Mouse (Mus musculus): Measurements from ENCODE around the gene N4bp2. TPM values are rescaled to one million over a fixed set of nuclear protein-coding genes. Genes with fewer than 3 reads are reported as not detected.
"Not testable (repeated sequence)": the region's sequence is repeated elsewhere in the genome, so short reads cannot be mapped to it uniquely, and the experiment has no call there.

Gene N4bp2
- total RNA-seq, 1 experiment, result 23.6 TPM

GRCm38 (mm10) chr5:65765635-65765911 is 2.3 kb downstream of the N4bp2 start:
- TF ChIP-seq ZC3H11A (IDR thresholded peaks at IDR 0.05; ENCODE audit: borderline replicate concordance, low read depth, low read length) (no peak), HCFC1 (IDR thresholded peaks at IDR 0.05; ENCODE audit: borderline replicate concordance, insufficient read depth, low read length) (no peak), CHD2 (IDR thresholded peaks at IDR 0.05; ENCODE audit: low read depth, low read length) (no peak), MAFK (IDR thresholded peaks at IDR 0.05; ENCODE audit: insufficient read depth, low read depth, low read length) (no peak), ZNF384 (IDR thresholded peaks at IDR 0.05; ENCODE audit: low read depth, low read length) (no peak)
- Histone ChIP-seq H3K4me1 (ENCODE audit: control insufficient read depth in 2 of 2, insufficient read depth in 2 of 2, low read length in 2 of 2, poor library complexity in 1 of 2) (peaks cover 3 to 7% of the 10 kb centered on the region in 2 experiments; a peak in 2 of 4 replicates), H3K4me3 (ENCODE audit: insufficient read depth in 1 of 2, low read depth in 1 of 2, low read length in 2 of 2, poor library complexity in 1 of 2, severe bottlenecking in 1 of 2) (no peak overlapping the region), H3K9ac (ENCODE audit: insufficient read depth, low read depth, low read length, poor library complexity, severe bottlenecking) (no peak overlapping the region), H3K27ac (ENCODE audit: insufficient read depth, low read depth, low read length, poor library complexity, severe bottlenecking) (no peak overlapping the region), H3K9me3 (ENCODE audit: control insufficient read depth, insufficient read depth, low read depth, low read length) (no peaks in the 10 kb centered on the region), H3K36me3 (ENCODE audit: control insufficient read depth, insufficient read depth, low read length, poor library complexity, severe bottlenecking) (no peaks in the 10 kb centered on the region)
- DNase-seq (ENCODE audit: low read depth, low spot score), result no peak
- in situ Hi-C loops (cut with MboI; ENCODE audit: low sequenced_read_pairs in 2 of 2, unreplicated experiment in 2 of 2), result no loop called here

- H3K9me3 ChIP-seq (ENCODE audit: control insufficient read depth, insufficient read depth, low read depth, low read length), result no peaks in the 10 kb centered on the region
- no peak overlapping the region for H3K27ac ChIP-seq (ENCODE audit: insufficient read depth, low read depth, low read length, poor library complexity, severe bottlenecking)
- H3K9ac ChIP-seq (ENCODE audit: insufficient read depth, low read depth, low read length, poor library complexity, severe bottlenecking), result no peak overlapping the region
- no peak overlapping the region for H3K4me3 ChIP-seq (ENCODE audit: insufficient read depth in 1 of 2, low read depth in 1 of 2, low read length in 2 of 2, poor library complexity in 1 of 2, severe bottlenecking in 1 of 2)
- H3K4me1 ChIP-seq (ENCODE audit: control insufficient read depth in 2 of 2, insufficient read depth in 2 of 2, low read length in 2 of 2, poor library complexity in 1 of 2), result peaks cover 2 to 3% of the 10 kb centered on the region in 2 experiments; a peak in 1 of 4 replicates
- H3K36me3 ChIP-seq (ENCODE audit: control insufficient read depth, insufficient read depth, low read length, poor library complexity, severe bottlenecking), result no peaks in the 10 kb centered on the region
- in situ Hi-C loops (cut with MboI; ENCODE audit: low sequenced_read_pairs in 2 of 2, unreplicated experiment in 2 of 2), result no loop called here
- no peak for DNase-seq (ENCODE audit: low read depth, low spot score)
- TF ChIP-seq HCFC1 (IDR thresholded peaks at IDR 0.05; ENCODE audit: borderline replicate concordance, insufficient read depth, low read length), result no peak
- TF ChIP-seq CHD2 (IDR thresholded peaks at IDR 0.05; ENCODE audit: low read depth, low read length), result no peak
- TF ChIP-seq ZC3H11A (IDR thresholded peaks at IDR 0.05; ENCODE audit: borderline replicate concordance, low read depth, low read length), result no peak
- TF ChIP-seq MAFK (IDR thresholded peaks at IDR 0.05; ENCODE audit: insufficient read depth, low read depth, low read length), result no peak
- TF ChIP-seq ZNF384 (IDR thresholded peaks at IDR 0.05; ENCODE audit: low read depth, low read length), result no peak
Observed at GRCm38 (mm10) chr5:65768007-65768406, 4.7 kb downstream of the N4bp2 start.

- H3K9ac ChIP-seq (ENCODE audit: insufficient read depth, low read depth, low read length, poor library complexity, severe bottlenecking), result no peak overlapping the region
- no peaks in the 10 kb centered on the region for H3K36me3 ChIP-seq (ENCODE audit: control insufficient read depth, insufficient read depth, low read length, poor library complexity, severe bottlenecking)
- no peak for TF ChIP-seq ZC3H11A (IDR thresholded peaks at IDR 0.05; ENCODE audit: borderline replicate concordance, low read depth, low read length)
- TF ChIP-seq HCFC1 (IDR thresholded peaks at IDR 0.05; ENCODE audit: borderline replicate concordance, insufficient read depth, low read length), result no peak
- no peak for TF ChIP-seq ZNF384 (IDR thresholded peaks at IDR 0.05; ENCODE audit: low read depth, low read length)
- TF ChIP-seq CHD2 (IDR thresholded peaks at IDR 0.05; ENCODE audit: low read depth, low read length), result no peak
- no peak for TF ChIP-seq MAFK (IDR thresholded peaks at IDR 0.05; ENCODE audit: insufficient read depth, low read depth, low read length)
- DNase-seq (ENCODE audit: low read depth, low spot score), result no peak
- in situ Hi-C loops (cut with MboI; ENCODE audit: low sequenced_read_pairs in 2 of 2, unreplicated experiment in 2 of 2), result no loop called here
- peaks cover 2 to 3% of the 10 kb centered on the region in 2 experiments; a peak in 1 of 4 replicates for H3K4me1 ChIP-seq (ENCODE audit: control insufficient read depth in 2 of 2, insufficient read depth in 2 of 2, low read length in 2 of 2, poor library complexity in 1 of 2)
- H3K4me3 ChIP-seq (ENCODE audit: insufficient read depth in 1 of 2, low read depth in 1 of 2, low read length in 2 of 2, poor library complexity in 1 of 2, severe bottlenecking in 1 of 2), result no peak overlapping the region
- H3K27ac ChIP-seq (ENCODE audit: insufficient read depth, low read depth, low read length, poor library complexity, severe bottlenecking), result no peak overlapping the region
- no peaks in the 10 kb centered on the region for H3K9me3 ChIP-seq (ENCODE audit: control insufficient read depth, insufficient read depth, low read depth, low read length)
Observed at GRCm38 (mm10) chr5:65770065-65770464, 6.7 kb downstream of the N4bp2 start.

GRCm38 (mm10) chr5:65770493-65770892 is 7.2 kb downstream of the N4bp2 start:
- Histone ChIP-seq H3K9ac (ENCODE audit: insufficient read depth, low read depth, low read length, poor library complexity, severe bottlenecking) (no peak overlapping the region), H3K9me3 (ENCODE audit: control insufficient read depth, insufficient read depth, low read depth, low read length) (no peaks in the 10 kb centered on the region), H3K4me3 (ENCODE audit: insufficient read depth in 1 of 2, low read depth in 1 of 2, low read length in 2 of 2, poor library complexity in 1 of 2, severe bottlenecking in 1 of 2) (no peak overlapping the region), H3K27ac (ENCODE audit: insufficient read depth, low read depth, low read length, poor library complexity, severe bottlenecking) (no peak overlapping the region), H3K4me1 (ENCODE audit: control insufficient read depth in 2 of 2, insufficient read depth in 2 of 2, low read length in 2 of 2, poor library complexity in 1 of 2) (peaks cover 1 to 2% of the 10 kb centered on the region in 2 experiments; a peak in 1 of 4 replicates), H3K36me3 (ENCODE audit: control insufficient read depth, insufficient read depth, low read length, poor library complexity, severe bottlenecking) (no peaks in the 10 kb centered on the region)
- in situ Hi-C loops (cut with MboI; ENCODE audit: low sequenced_read_pairs in 2 of 2, unreplicated experiment in 2 of 2), result no loop called here
- no peak for DNase-seq (ENCODE audit: low read depth, low spot score)
- TF ChIP-seq HCFC1 (IDR thresholded peaks at IDR 0.05; ENCODE audit: borderline replicate concordance, insufficient read depth, low read length), result no peak
- TF ChIP-seq ZNF384 (IDR thresholded peaks at IDR 0.05; ENCODE audit: low read depth, low read length), result no peak
- no peak for TF ChIP-seq ZC3H11A (IDR thresholded peaks at IDR 0.05; ENCODE audit: borderline replicate concordance, low read depth, low read length)
- no peak for TF ChIP-seq MAFK (IDR thresholded peaks at IDR 0.05; ENCODE audit: insufficient read depth, low read depth, low read length)
- TF ChIP-seq CHD2 (IDR thresholded peaks at IDR 0.05; ENCODE audit: low read depth, low read length), result no peak

- H3K9ac ChIP-seq (ENCODE audit: insufficient read depth, low read depth, low read length, poor library complexity, severe bottlenecking); in situ Hi-C loops (cut with MboI; ENCODE audit: low sequenced_read_pairs in 2 of 2, unreplicated experiment in 2 of 2); H3K27ac ChIP-seq (ENCODE audit: insufficient read depth, low read depth, low read length, poor library complexity, severe bottlenecking); H3K4me3 ChIP-seq (ENCODE audit: insufficient read depth in 1 of 2, low read depth in 1 of 2, low read length in 2 of 2, poor library complexity in 1 of 2, severe bottlenecking in 1 of 2); H3K36me3 ChIP-seq (ENCODE audit: control insufficient read depth, insufficient read depth, low read length, poor library complexity, severe bottlenecking); DNase-seq (ENCODE audit: low read depth, low spot score); H3K4me1 ChIP-seq (ENCODE audit: control insufficient read depth in 2 of 2, insufficient read depth in 2 of 2, low read length in 2 of 2, poor library complexity in 1 of 2); H3K9me3 ChIP-seq (ENCODE audit: control insufficient read depth, insufficient read depth, low read depth, low read length): not testable (repeated sequence)
Observed at GRCm38 (mm10) chr5:65773957-65774356, 10.6 kb downstream of the N4bp2 start.
